Mouse (Mus musculus): Measurements from ENCODE around the gene Git2.

Git2 gene

DNA sequence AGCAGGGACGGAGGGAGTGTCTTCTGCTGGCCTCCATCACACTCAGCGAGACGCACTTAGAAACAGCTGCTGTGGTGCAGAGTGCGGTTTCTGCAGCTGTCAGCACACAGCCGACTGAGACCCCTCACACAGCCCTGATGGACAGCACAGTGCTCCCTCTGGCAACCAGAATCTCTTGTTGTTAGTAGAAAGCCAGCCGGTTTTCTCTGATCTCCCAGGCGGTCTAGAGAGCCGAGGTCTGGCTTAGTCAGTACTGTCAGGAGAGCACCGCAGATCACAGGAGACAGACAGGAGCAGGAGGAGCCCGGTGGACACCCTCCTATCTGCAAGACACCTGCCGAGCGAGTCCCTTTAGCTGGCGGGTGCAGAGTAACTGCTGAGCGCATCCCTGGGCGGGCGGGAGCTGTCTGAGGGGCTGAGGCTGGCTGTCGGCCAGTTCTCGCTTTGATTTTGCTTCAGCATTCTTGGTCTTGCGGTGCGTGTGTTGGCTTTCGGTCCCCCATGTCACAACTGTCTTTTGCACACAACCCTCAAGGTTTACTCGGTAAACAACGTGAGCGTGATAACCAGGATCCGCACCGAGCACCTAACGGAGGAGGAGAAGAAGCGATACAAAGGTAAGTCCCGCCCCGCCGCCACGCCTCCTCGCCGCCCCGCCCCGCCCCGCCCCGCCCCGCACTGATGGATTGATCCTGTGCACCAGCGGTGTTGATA is 21.1 kb upstream of the Git2 start:
- no peak for DNase-seq (ENCODE audit: low read depth)

DNA sequence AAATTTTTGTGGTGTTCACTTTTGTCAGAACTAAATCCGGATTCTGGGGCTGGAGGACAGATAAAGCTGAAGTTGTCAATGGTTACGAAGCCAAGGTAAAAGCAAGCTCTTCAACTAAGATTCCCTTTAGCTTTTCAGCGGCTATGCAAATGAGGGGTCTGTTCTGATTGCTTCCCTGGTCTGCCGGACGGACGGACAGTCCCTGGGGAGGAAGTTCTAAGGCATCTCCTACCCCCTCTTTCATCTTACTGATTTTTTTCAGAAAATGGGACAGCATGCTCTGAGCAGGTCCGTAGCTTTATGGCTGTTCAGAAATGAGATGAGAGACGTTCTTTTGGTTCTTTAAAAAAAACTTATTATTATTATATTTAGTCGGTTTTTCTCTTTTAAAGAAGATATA is 20.3 kb upstream of the Git2 start:
- no peak for DNase-seq (ENCODE audit: low read depth)

DNA sequence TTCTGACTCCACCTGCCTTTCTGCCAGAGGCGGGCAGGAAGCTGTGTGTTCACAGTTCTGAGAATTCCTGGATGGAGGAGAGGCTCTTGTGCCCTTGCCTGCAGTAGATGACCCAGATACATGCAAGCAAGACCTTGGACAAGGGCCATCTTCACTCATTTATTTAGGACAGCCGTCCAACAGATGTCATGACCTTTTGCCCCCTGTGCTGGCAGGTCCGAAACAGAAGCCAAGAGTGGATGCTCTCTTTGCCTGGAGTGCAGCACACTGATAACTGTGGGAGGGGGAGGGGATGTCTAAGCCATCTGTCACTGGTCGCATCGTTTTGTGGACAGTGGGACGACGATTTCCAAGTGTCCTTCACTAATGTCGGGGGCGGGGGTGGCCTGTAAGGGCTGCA is 19.9 kb upstream of the Git2 start:
- DNase-seq (ENCODE audit: low read depth) = no peak

DNA sequence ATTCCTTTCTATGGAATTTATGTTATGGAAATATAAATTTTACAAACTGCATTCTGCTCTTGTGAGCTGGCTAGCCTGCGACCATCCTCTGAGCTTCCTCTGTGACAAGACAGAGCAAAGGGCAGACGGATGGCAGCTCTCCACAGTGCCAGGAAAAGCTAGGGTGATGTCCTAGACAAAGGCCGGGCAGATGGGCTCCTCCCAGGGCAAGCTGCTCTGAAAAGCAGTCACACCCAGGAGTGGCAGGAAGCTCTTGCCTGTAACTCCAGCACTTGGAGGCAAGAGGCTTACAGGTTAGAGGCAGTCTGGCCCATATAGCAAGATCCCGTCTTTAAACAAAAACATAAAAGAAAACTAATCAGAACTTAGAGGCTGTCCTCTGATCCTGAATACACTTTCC is 19.3 kb upstream of the Git2 start:
- no peak for DNase-seq (ENCODE audit: low read depth)

DNA sequence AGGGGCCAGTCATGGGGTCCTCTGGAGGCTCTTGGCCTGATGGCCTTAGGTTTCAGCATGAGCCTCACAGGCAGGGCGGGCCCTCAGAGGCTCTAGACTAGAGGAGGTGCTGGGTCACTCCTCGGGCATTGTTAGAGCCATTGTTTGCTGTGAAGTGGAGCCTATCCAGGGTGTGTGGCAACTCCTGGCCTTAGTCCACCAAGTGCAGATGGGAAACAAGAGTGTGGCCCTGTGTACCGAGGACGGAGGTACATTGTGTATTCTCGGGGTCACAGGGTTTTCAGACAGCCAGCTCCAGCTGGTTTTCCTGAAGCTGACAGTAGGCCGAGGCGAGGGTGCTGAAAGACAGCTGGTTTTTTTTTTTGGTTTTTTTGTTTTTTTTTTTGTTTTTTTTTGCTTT is 18.0 kb upstream of the Git2 start:
- DNase-seq (ENCODE audit: low read depth) = no peak

GRCm38 (mm10) chr5:114785196-114785595 is 9.9 kb upstream of the Git2 start:
- DNase-seq (ENCODE audit: low read depth) = no peak

DNA sequence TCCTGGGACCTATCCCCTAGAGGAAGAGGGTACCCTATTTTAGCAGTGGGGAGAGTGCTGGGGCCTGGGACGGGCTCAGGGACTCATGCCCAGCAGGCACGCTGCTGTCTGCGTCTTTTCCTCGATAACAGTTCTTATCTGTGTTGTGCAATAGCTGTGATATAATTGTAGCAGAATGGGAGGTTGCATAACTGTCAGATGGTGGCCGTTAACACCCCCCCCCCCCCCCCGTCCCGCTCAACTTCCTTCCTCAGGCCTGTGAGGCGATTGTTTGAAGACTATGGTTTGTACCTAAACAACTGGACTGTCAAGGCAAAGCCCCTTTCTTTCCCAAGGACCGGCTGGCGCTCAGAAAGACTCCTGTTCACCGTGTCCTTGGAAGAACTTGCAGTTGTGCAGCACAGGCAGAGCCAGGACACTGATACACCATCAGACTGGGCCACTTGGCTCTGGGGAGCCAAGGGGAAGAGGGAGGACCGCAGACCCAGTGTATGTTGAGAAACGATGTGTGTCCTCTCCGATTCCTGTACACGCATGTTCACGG is 9.4 kb upstream of the Git2 start:
- DNase-seq (ENCODE audit: low read depth) = peak; percentile 57

DNA sequence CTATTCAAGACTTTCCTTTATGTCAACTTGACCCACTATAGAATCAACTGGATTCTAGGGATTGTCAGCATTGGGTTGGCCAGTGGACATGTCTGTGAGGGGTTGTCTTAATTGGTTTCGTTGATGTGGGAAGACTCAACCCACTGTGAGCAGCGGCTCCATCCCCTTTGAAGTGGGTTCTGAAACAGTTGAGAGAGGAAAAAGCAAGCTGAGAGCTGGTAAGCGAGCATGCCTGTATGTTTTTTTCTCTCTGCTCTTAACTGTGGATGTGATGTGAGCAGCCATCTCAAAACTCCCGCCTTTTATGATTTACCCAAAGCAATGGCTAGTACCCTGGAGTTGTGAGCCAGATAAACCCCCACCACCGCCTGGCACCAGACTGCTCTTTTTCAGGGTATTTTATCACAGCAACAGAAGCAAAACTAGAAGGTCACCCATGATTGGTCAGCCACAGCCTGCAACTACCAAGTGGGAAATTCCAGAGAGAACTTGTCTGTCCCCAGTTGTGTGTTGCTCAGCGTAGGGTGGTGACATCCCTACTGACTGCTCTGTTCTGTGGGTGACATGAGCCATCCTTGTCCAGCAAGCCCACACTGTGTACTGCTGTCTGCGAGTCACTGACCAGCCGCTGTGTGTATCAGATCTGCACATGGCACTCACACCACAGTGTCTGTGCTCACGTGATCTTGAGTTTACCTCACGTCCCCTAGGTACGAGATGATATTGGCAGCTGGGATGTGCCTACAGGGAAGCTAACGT is 8.3 kb upstream of the Git2 start:
- DNase-seq (ENCODE audit: low read depth) = no peak

- DNase-seq (ENCODE audit: low read depth) = no peak
These were observed 7.7 kb upstream of the Git2 start for GRCm38 (mm10) chr5:114782991-114783390.

GRCm38 (mm10) chr5:114780912-114781311 is 5.6 kb upstream of the Git2 start:
- no peak for DNase-seq (ENCODE audit: low read depth)

DNA sequence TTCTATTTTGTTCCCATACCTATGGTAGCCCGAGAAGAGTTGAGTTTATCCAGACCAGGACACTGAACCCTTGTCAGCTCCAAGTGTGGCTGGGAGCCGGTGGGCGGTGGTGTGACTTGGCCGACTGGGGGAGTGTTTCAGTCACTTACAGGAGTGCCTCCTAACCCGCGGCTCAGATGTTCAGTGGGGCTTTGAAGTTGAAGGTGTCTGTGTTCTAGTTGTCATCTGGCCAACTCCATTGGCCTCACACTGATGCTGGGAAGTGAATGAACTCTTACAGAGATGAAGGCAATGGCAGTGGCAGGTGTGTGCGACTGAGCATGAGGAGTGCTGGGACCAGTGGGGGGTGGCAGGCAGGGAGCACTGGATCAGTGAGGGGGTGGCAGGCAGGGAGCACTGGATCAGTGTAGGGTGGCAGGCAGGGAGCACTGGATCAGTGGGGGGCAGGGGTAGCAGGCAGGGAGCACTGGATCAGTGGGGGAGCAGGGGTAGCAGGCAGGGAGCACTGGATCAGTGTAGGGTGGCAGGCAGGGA is 4.7 kb upstream of the Git2 start:
- no peak for DNase-seq (ENCODE audit: low read depth)

- no peak for DNase-seq (ENCODE audit: low read depth)
These were observed 857 bp upstream of the Git2 start for GRCm38 (mm10) chr5:114776174-114776573.

- peak; percentile 81 for DNase-seq (ENCODE audit: low read depth)
These were observed 790 bp downstream of the Git2 start, which contains the start of gene Ankrd13a for GRCm38 (mm10) chr5:114774403-114775051. TSS of gene Ankrd13a (plus strand) at chr5:114774677.

DNA sequence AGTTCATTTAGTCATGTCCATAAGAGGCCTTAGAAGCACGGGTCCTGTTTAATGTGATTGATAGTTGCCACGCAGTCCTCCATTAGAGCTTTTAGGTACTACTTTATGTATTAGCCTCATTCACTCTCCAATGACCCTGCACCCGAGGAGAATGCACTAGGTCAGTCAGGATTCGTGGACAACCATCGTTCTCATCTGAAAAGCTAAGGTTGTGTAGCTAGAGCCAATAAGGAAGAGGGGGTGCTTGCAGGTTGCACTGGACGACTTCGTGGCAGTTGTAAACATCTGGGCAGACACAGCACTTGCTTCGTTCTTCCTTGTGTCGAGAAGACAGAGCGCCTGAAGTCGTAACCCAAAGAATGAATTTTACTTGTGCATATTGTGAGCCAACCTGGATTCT is 1.5 kb downstream of the Git2 start:
- DNase-seq (ENCODE audit: low read depth) = no peak

DNA sequence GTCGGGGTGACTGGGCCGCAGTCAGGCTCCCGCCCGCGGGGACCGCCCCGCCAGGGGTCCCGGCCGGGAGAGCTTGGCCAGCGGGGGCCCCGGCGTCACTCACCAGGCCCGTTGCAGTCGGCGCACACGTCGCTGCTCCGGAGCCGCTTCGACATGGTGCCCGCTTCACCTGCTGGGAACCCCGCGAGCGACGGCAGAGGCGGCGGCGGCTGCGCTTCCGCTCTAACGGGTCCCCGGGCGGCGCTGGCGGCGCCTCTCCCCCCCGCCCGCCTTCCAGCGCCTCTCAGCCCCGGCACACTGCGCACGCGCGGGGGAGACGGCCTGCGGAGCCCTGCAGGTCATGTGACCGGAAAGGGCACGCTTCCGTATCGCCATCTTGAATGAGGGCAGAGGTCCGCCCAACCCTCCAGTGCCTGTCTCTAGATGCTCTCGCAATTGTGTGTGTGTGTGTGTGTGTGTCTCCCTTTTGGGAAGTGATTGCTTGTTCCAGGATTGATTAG is 2.1 kb downstream of the Git2 start:
- peak; percentile 96 for DNase-seq (ENCODE audit: low read depth)

DNA sequence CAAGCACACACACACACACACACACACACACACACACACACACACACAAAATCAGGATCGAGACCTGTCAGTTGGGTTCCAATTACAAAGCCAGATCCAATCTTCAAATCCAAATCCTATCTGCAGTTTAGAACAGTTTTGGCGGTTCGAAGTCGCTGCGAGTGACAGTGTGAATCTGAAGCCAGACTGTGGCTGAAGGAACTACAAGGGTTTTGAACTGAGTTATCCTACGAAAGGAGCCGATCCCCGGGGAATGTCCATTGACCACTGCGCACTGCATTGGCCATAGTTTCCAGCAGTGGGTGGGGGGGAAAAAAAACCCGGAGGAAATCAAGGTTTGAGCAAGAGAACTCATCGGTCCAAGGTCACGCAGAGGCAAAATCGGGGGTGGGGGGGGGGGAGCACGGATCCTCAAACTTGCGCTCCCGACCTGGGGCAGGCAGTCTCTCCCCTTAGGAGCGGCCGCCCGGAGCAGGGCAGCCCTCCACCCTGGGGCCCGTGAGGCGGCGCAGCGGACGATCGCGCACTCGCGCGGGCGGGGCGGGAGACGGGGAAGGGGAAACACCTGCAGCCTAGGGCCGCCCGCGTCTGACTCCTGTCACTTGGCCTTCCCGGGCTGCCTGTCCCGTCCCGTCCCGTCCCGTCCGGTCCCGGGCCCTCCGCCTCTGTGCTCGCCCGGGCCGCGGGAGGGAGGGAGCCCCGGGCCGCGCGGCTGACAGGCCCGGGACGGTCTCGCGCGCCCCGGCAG is 2.7 kb downstream of the Git2 start:
- DNase-seq (ENCODE audit: low read depth) = no peak

- DNase-seq (ENCODE audit: low read depth) = no peak
These were observed 3.5 kb downstream of the Git2 start for GRCm38 (mm10) chr5:114771796-114772195.

GRCm38 (mm10) chr5:114769786-114770185 is 5.5 kb downstream of the Git2 start:
- no peak for DNase-seq (ENCODE audit: low read depth)

DNA sequence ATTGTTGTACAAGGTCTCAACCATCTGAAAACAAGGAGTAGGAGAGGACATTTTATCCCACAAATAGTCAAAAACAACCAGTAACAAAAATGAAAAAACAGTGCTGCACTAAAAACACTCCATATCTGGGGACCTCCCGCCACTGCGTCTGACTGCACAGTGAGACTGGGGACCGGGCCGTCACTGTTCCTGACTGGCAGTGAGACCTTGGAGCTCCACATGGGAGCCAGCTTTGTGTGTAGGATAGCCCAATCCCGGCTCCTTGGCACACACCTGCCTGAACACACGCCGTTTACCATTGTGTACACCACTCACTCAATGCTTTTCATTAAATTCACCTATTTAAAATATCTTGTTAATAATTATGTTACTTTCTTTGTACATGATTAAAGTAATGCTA is 8.1 kb downstream of the Git2 start:
- DNase-seq (ENCODE audit: low read depth) = no peak

GRCm38 (mm10) chr5:114766686-114767085 is 8.6 kb downstream of the Git2 start:
- DNase-seq (ENCODE audit: low read depth) = no peak

All from c-Kit-positive CD71-negative TER-119-negative erythroid progenitor cells, embryonic 14.5 days (primary cell).